Mouse (Mus musculus) E14TG2a.4 (cell line): ENCODE measurements around the gene Ears2.

Source experiments
- H3K27me3 ChIP-seq: 2 replicates; pipeline ENCODE4 v1.6.1; 2014; ENCODE audit warnings: low read length, control low read depth; ENCODE audit not compliant: insufficient read depth
- H3K36me3 ChIP-seq: 2 replicates; pipeline ENCODE4 v1.6.1; 2014; ENCODE audit warnings: low read length, control low read depth; ENCODE audit not compliant: insufficient read depth
- H3K4me1 ChIP-seq: replicated peaks from 2 replicates; pipeline ENCODE4 v1.6.1; 2014; ENCODE audit warnings: low read depth, low read length, control low read depth
- H3K4me3 ChIP-seq: replicated peaks from 2 replicates; pipeline ENCODE4 v1.5.1; 2014; ENCODE audit warnings: mild to moderate bottlenecking, low read length
- H3K9me3 ChIP-seq: 2 replicates; pipeline ENCODE4 v1.6.1; 2014; ENCODE audit warnings: low read length, control low read depth
- CTCF ChIP-seq: conservative IDR thresholded peaks from 2 replicates; pipeline ENCODE4 v1.5.1; 2014; ENCODE audit warnings: low read length
- NANOG ChIP-seq: IDR thresholded peaks from 2 replicates; pipeline ENCODE4 v1.6.1; 2014; ENCODE audit warnings: borderline replicate concordance, low read length, mixed read lengths
- POU5F1 ChIP-seq: IDR thresholded peaks from 2 replicates; pipeline ENCODE4 v1.6.1; 2014; ENCODE audit warnings: low read length, borderline replicate concordance

Ears2 gene

GRCm38 (mm10) chr7:122048191-122048590, 18.9 kb downstream of the Ears2 start:
- Histone ChIP-seq H3K4me3 (no peak overlapping the region), H3K27me3 (no peaks in the 10 kb centered on the region), H3K36me3 (peaks cover 87% of the 10 kb centered on the region), H3K4me1 (peaks cover 5% of the 10 kb centered on the region; the same call in 1 of the 2 replicates), H3K9me3 (peaks cover 11% of the 10 kb centered on the region)
- TF ChIP-seq CTCF (no peak), POU5F1 (no peak), NANOG (no peak)

- H3K4me3 ChIP-seq, result no peak overlapping the region
- H3K9me3 ChIP-seq, result peaks cover 8% of the 10 kb centered on the region; the same call in 1 of the 2 replicates
- H3K36me3 ChIP-seq, result peaks cover 93% of the 10 kb centered on the region
- no peaks in the 10 kb centered on the region for H3K27me3 ChIP-seq
- peaks cover 5% of the 10 kb centered on the region; the same call in 1 of the 2 replicates for H3K4me1 ChIP-seq
- TF ChIP-seq CTCF, result no peak
- no peak for TF ChIP-seq NANOG
- no peak for TF ChIP-seq POU5F1
Measured at GRCm38 (mm10) chr7:122046813-122047212, 20.2 kb downstream of the Ears2 start.

GRCm38 (mm10) chr7:122045711-122046110, 21.4 kb downstream of the Ears2 start:
- Histone ChIP-seq H3K4me3 (no peak overlapping the region), H3K27me3 (no peaks in the 10 kb centered on the region), H3K9me3 (no peaks in the 10 kb centered on the region), H3K36me3 (peaks cover 94% of the 10 kb centered on the region), H3K4me1 (peaks cover 5% of the 10 kb centered on the region; the same call in 1 of the 2 replicates)
- no peak for TF ChIP-seq NANOG
- TF ChIP-seq POU5F1, result no peak
- TF ChIP-seq CTCF, result no peak

- peaks cover 5% of the 10 kb centered on the region; the same call in 1 of the 2 replicates for H3K4me1 ChIP-seq
- no peaks in the 10 kb centered on the region for H3K27me3 ChIP-seq
- H3K9me3 ChIP-seq, result no peaks in the 10 kb centered on the region
- no peak overlapping the region for H3K4me3 ChIP-seq
- H3K36me3 ChIP-seq, result peaks cover 95% of the 10 kb centered on the region
- TF ChIP-seq POU5F1, result no peak
- TF ChIP-seq CTCF, result no peak
- no peak for TF ChIP-seq NANOG
Measured at GRCm38 (mm10) chr7:122045181-122045634, 21.9 kb downstream of the Ears2 start.

GRCm38 (mm10) chr7:122044106-122044505, 23.0 kb downstream of the Ears2 start:
- Histone ChIP-seq H3K4me1 (peaks cover 5% of the 10 kb centered on the region; the same call in 1 of the 2 replicates), H3K4me3 (no peak overlapping the region), H3K9me3 (no peaks in the 10 kb centered on the region), H3K36me3 (peaks cover 98% of the 10 kb centered on the region), H3K27me3 (no peaks in the 10 kb centered on the region)
- TF ChIP-seq POU5F1, result no peak
- no peak for TF ChIP-seq CTCF
- no peak for TF ChIP-seq NANOG

- no peaks in the 10 kb centered on the region for H3K9me3 ChIP-seq
- no peaks in the 10 kb centered on the region; the same call in 1 of the 2 replicates for H3K4me1 ChIP-seq
- peaks cover 22% of the 10 kb centered on the region for H3K36me3 ChIP-seq
- no peak overlapping the region for H3K4me3 ChIP-seq
- no peaks in the 10 kb centered on the region for H3K27me3 ChIP-seq
- TF ChIP-seq CTCF (no peak), POU5F1 (no peak), NANOG (no peak)
Measured at GRCm38 (mm10) chr7:122034348-122034747, 32.7 kb downstream of the Ears2 start.

- no peaks in the 10 kb centered on the region for H3K9me3 ChIP-seq
- H3K27me3 ChIP-seq, result no peaks in the 10 kb centered on the region
- H3K4me3 ChIP-seq, result no peak overlapping the region
- TF ChIP-seq CTCF, result no peak
- H3K4me1 ChIP-seq, result no peaks in the 10 kb centered on the region; the same call in 1 of the 2 replicates
- peaks cover 13% of the 10 kb centered on the region for H3K36me3 ChIP-seq
Measured at GRCm38 (mm10) chr7:122033371-122033770, 33.7 kb downstream of the Ears2 start.

GRCm38 (mm10) chr7:122022131-122022530, 44.9 kb downstream of the Ears2 start:
- TF ChIP-seq NANOG (no peak), POU5F1 (no peak), CTCF (no peak)

More at GRCm38 (mm10) chr7:122022131-122022530, 44.9 kb downstream of the Ears2 start:
- peaks cover 11% of the 10 kb centered on the region for H3K36me3 ChIP-seq
- no peaks in the 10 kb centered on the region for H3K27me3 ChIP-seq
- peaks cover 36% of the 10 kb centered on the region for H3K4me1 ChIP-seq
- no peak overlapping the region for H3K4me3 ChIP-seq
- H3K9me3 ChIP-seq, result no peaks in the 10 kb centered on the region
